Mouse (Mus musculus) lung, postnatal 25 days (tissue): Measurements from ENCODE around the gene 4933424G06Rik.

Experiments
- DNase-seq: peaks from one replicate; pipeline ENCODE4 v3.0.0; 2022; ENCODE audit warnings: low spot score

The 4933424G06Rik gene

GRCm38 (mm10) chr1:36709055-36709853 is 695 bp upstream of the 4933424G06Rik start:
- DNase-seq = peak; percentile 32

- DNase-seq = no peak
Observed at GRCm38 (mm10) chr1:36711104-36711503, 1.2 kb downstream of the 4933424G06Rik start.

GRCm38 (mm10) chr1:36714311-36714710 is 4.4 kb downstream of the 4933424G06Rik start, which contains the start of gene Actr1b:
TSS of gene Actr1b (minus strand) at chr1:36714422.
- DNase-seq = no peak

GRCm38 (mm10) chr1:36718786-36719185 is 8.8 kb downstream of the 4933424G06Rik start:
- DNase-seq = no peak

GRCm38 (mm10) chr1:36723146-36724056 is 13.5 kb downstream of the 4933424G06Rik start:
- no peak for DNase-seq

- DNase-seq = no peak
Observed at GRCm38 (mm10) chr1:36724057-36724431, 14.1 kb downstream of the 4933424G06Rik start.

GRCm38 (mm10) chr1:36737300-36737699 is 27.4 kb downstream of the 4933424G06Rik start:
- peak; percentile 72 for DNase-seq

GRCm38 (mm10) chr1:36739231-36739630 is 29.3 kb downstream of the 4933424G06Rik start:
- no peak for DNase-seq

- DNase-seq = no peak
Observed at GRCm38 (mm10) chr1:36743046-36743445, 33.1 kb downstream of the 4933424G06Rik start.

- DNase-seq = peak; percentile 61
Observed at GRCm38 (mm10) chr1:36744268-36744944, 34.5 kb downstream of the 4933424G06Rik start.

GRCm38 (mm10) chr1:36745661-36746060 is 35.7 kb downstream of the 4933424G06Rik start:
- DNase-seq = no peak

GRCm38 (mm10) chr1:36746452-36746851 is 36.5 kb downstream of the 4933424G06Rik start:
- no peak for DNase-seq

GRCm38 (mm10) chr1:36753932-36754675 is 44.2 kb downstream of the 4933424G06Rik start:
- no peak for DNase-seq

GRCm38 (mm10) chr1:36758553-36758952 is 48.6 kb downstream of the 4933424G06Rik start:
- DNase-seq = no peak

GRCm38 (mm10) chr1:36759076-36759475 is 49.1 kb downstream of the 4933424G06Rik start:
- DNase-seq = no peak

- DNase-seq = no peak
Observed at GRCm38 (mm10) chr1:36760401-36760800, 50.5 kb downstream of the 4933424G06Rik start.

- DNase-seq = no peak
Observed at GRCm38 (mm10) chr1:36761061-36761460, 51.1 kb downstream of the 4933424G06Rik start.

GRCm38 (mm10) chr1:36761568-36761967 is 51.6 kb downstream of the 4933424G06Rik start, which contains the start of gene Zap70:
TSS of gene Zap70 (plus strand) at chr1:36761798.
- DNase-seq = peak; percentile 23

GRCm38 (mm10) chr1:36766431-36767205 is 56.7 kb downstream of the 4933424G06Rik start:
- peak; percentile 8 for DNase-seq

- DNase-seq = no peak
Observed at GRCm38 (mm10) chr1:36767321-36767720, 57.4 kb downstream of the 4933424G06Rik start.

GRCm38 (mm10) chr1:36768786-36769185 is 58.8 kb downstream of the 4933424G06Rik start:
- no peak for DNase-seq
